Mouse (Mus musculus): ENCODE results near the gene Cpne1.
A peak's percentile ranks its signal among the peaks of the same experiment; 100 is the strongest.
"Not testable (repeated sequence)": the region's sequence is repeated elsewhere in the genome, so short reads cannot be mapped to it uniquely, and the experiment has no call there.

The Cpne1 gene

DNA sequence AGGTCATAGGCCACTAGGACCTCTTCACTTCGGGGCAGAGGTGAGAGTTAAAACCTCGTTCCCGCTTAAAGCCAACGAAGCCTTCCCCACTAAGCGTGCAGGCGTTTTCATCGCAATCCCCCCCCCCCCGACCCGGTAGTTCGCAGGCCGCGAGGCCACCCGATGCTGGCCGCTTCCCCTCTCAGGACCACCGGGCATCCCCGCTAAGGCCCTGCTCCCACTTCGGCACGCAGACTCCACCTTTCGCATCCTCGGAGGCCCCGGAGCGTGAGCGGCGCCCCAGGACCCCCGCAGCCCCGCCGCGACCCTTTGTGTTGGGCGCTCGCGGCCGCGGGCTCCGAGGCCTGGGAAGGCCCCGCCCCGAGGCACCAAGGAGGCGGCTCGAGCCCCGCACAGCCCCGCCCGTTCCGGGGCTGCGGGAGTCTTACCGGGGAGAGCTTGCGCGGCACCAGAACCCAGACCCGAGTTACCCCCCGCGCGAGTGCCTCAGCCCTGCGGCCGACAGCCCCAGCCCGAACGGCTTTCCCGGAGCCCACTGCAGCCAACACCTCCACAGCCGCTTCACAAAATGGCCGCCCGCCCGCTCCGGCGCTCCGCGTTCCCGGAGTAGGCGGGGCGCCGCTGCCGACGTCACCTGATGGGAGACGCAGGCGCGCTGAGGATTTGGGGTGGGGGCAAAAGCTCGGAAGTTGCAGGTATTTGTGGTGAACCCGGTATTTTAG lies at the start of gene Cpne1, which contains the start of gene Rbm12:
Gene Cpne1 (minus strand): TSS at position 608 of the 722 bp plus-strand sequence.
Gene Rbm12 (minus strand): TSS at position 621 of the 722 bp plus-strand sequence.
- peak; percentile 86 for DNase-seq (ENCODE audit: low read depth, low spot score)

GRCm38 (mm10) chr2:156151538-156151937 lies 39.8 kb upstream of the Cpne1 start:
- DNase-seq (ENCODE audit: low read depth, low spot score), result no peak

GRCm38 (mm10) chr2:156147316-156147915 lies 35.7 kb upstream of the Cpne1 start:
- no peak for DNase-seq (ENCODE audit: low read depth, low spot score)

GRCm38 (mm10) chr2:156146272-156146989 lies 34.7 kb upstream of the Cpne1 start:
- DNase-seq (ENCODE audit: low read depth, low spot score), result no peak

GRCm38 (mm10) chr2:156145486-156146130 lies 33.8 kb upstream of the Cpne1 start:
- no peak for DNase-seq (ENCODE audit: low read depth, low spot score)

GRCm38 (mm10) chr2:156143953-156144724 lies 32.4 kb upstream of the Cpne1 start, which contains the start of the genes Romo1 and Nfs1:
Gene Romo1, plus strand, starts transcription at chr2:156144039.
Gene Nfs1, minus strand, starts transcription at chr2:156144186.
- DNase-seq (ENCODE audit: low read depth, low spot score), result peak; percentile 93

- DNase-seq (ENCODE audit: low read depth, low spot score), result no peak
Observed at GRCm38 (mm10) chr2:156143367-156143766, 31.6 kb upstream of the Cpne1 start.

DNA sequence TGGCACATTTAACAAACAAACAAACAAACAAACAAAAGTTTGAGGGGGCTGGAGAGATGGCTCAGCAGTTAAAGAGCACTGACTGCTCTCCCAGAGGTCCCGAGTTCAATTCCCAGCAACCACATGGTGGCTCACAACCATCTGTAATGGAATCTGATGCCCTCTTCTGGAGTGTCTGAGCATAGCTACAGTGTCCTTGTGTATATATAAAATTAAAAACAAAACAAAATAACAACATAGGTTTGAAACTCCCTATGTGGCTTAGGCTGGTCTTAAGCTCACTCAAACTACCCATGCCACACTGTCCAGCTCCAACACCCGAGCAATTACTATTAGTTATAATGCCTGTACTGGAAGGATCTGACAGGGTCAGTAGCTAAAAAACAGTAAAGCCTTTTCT lies 31.1 kb upstream of the Cpne1 start:
- DNase-seq (ENCODE audit: low read depth, low spot score), result no peak

DNA sequence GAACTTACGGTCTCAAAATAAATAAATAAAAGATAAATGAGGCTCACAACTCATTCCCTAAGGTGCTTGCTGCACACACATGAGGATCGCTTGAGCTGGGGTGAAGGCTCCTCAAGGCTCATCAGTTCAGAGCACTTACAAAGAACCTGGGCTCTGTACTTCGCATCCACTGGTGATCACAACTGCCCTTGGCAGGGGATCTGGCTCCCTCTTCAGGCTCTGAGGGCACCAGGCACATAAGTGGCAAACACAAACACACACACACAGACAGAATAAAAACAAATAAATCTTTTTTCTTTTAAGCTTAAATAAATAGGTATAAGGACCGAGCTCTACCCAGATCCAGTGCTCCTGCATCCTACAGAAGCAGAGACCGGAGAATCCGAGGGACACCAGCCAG lies 23.9 kb upstream of the Cpne1 start:
- DNase-seq (ENCODE audit: low read depth, low spot score), result no peak

DNA sequence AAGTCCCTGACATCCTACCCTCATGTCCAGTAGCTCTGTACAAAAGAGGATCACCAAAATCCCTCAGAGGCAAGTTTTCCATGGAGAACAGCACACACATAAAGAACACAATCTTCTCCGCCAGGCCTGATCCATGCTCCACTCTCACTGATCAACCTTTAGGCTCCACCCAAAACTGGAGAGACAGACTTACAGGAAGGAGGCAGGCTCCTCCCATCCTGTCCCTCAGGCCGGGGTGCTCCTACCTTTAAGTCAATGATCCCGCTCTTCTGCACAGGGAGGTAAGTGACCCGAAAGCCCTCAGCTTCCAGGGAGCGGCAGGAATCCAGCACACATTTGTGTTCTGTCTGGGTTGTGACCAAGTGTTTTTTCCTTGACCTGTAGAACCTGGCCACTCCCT lies 22.4 kb upstream of the Cpne1 start:
- no peak for DNase-seq (ENCODE audit: low read depth, low spot score)

- no peak for DNase-seq (ENCODE audit: low read depth, low spot score)
Observed at GRCm38 (mm10) chr2:156126992-156127391, 15.2 kb upstream of the Cpne1 start, which contains the start of gene Gm28036. Gene Gm28036, minus strand, starts transcription at chr2:156127092.

GRCm38 (mm10) chr2:156123731-156124130 lies 12.0 kb upstream of the Cpne1 start:
- no peak for DNase-seq (ENCODE audit: low read depth, low spot score)

- DNase-seq (ENCODE audit: low read depth, low spot score), result no peak
Observed at GRCm38 (mm10) chr2:156119566-156119965, 7.8 kb upstream of the Cpne1 start.

- DNase-seq (ENCODE audit: low read depth, low spot score), result not testable (repeated sequence)
Observed at GRCm38 (mm10) chr2:156112080-156112423, 287 bp upstream of the Cpne1 start.

GRCm38 (mm10) chr2:156110627-156111357 lies 973 bp downstream of the Cpne1 start:
- DNase-seq (ENCODE audit: low read depth, low spot score), result peak; percentile 17

DNA sequence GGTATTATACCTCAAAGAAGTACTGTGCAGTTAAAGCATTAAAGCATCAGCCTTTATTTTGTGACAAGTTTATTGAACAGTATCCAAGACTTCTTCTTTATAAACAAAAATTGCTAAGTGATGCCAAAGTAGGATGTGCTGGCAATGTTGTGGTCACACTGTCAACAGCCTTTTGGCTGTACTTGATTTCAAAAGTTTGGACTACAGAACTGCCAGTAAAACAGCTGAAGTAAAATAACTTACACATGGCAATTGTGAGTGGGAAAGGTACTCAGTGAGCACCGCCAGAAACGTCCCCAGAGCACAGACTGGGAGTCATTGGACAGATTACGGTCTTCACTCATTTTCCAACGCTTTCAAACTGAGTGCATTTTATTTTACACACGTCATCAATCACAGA lies 19.8 kb downstream of the Cpne1 start:
- no peak for DNase-seq (ENCODE audit: low read depth, low spot score)

DNA sequence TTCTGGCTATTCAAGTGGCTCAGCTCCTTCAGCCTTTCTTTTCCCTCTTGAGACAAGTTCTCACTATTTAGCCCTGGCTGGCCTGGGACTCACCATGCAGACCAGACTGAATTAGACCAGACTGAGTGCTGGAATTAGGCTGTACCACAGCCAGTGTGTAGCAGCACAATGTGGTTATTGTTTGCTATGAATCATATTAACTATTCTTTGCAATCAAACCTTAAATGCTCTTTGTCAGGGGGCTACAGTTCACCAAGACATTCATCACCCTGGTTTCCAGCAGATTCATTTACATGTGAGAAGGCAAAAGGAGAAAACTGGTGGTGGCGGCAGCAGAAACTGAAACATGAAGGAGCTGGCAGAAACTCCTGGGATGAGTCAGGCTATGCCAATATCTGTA lies 22.0 kb downstream of the Cpne1 start:
- no peak for DNase-seq (ENCODE audit: low read depth, low spot score)

- no peak for DNase-seq (ENCODE audit: low read depth, low spot score)
Observed at GRCm38 (mm10) chr2:156087391-156088110, 24.2 kb downstream of the Cpne1 start.

- DNase-seq (ENCODE audit: low read depth, low spot score), result no peak
Observed at GRCm38 (mm10) chr2:156084541-156084940, 27.2 kb downstream of the Cpne1 start.

DNA sequence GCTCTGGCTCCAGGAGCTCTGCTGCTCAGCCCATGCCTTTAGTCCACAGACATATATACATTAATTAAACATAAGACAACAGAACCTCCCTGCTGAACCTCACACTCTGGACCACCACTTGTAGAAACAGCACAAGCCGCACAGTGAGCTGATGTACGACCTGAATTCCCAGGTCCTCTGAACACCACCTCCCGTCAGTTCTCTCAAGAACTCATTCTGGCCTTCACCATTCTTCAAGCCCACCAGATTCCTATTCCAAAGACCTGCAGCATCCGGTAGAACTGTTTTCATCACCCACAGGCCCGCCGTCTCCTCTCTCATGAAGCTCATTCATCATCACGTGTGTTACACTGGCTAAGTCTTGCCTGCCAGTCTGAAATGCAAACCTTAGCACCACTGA lies 31.4 kb downstream of the Cpne1 start:
- no peak for DNase-seq (ENCODE audit: low read depth, low spot score)

All from embryo, embryonic 11.5 days (tissue).